Mouse (Mus musculus) bone marrow macrophage, adult 2 months (primary cell): ENCODE measurements around the gene Hnrnpa1.

Source experiments
- CTCF ChIP-seq: IDR thresholded peaks from 2 replicates; pipeline ENCODE4 v1.5.1; 2012; ENCODE audit warnings: low read depth, mild to moderate bottlenecking, low read length, moderate library complexity
- POLR2A ChIP-seq: IDR thresholded peaks from 2 replicates; pipeline ENCODE4 v1.6.1; 2012; ENCODE audit warnings: mild to moderate bottlenecking, low read depth, low read length, borderline replicate concordance

GRCm38 (mm10) chr15:103290843-103291242 lies 50.6 kb downstream of the Hnrnpa1 start:
- TF ChIP-seq POLR2A (no peak), CTCF (no peak)
